Mouse (Mus musculus) cerebellum, adult 18-20 months (tissue): ENCODE measurements at regions not wholly inside any gene's neighbourhood (a gene's known extent, or its start where the extent isn't known, plus 50 kb on each side); places are given as distances from the start of the nearest gene placed in this dataset.
A peak's percentile ranks its signal among the peaks of the same experiment; 100 is the strongest.

ENCODE experiments used
- DNase-seq, 2 experiments: peaks; one replicate each; pipeline ENCODE4 v3.0.0; 2021

GRCm38 (mm10) chr9:27702140-27702539, 88.4 kb upstream of the Opcml start:
- no peak for DNase-seq

- no peak for DNase-seq
Observed at GRCm38 (mm10) chr9:27704001-27704400, 86.6 kb upstream of the Opcml start.

- DNase-seq = no peak
Observed at GRCm38 (mm10) chr9:27723840-27724408, 66.7 kb upstream of the Opcml start.

GRCm38 (mm10) chr9:27724576-27724975, 66.0 kb upstream of the Opcml start:
- no peak for DNase-seq

GRCm38 (mm10) chr9:27728652-27729557, 61.7 kb upstream of the Opcml start:
- no peak for DNase-seq

GRCm38 (mm10) chr9:27729558-27729889, 61.1 kb upstream of the Opcml start:
- no peak for DNase-seq

- peak; percentile 4 to 6 for DNase-seq
Observed at GRCm38 (mm10) chr9:27739287-27739686, 51.3 kb upstream of the Opcml start.
